Mouse (Mus musculus) intestine, embryonic 16.5 days (tissue): ENCODE data around the gene Gpatch4. TPM values are rescaled to one million over a fixed set of nuclear protein-coding genes. Genes with fewer than 3 reads are reported as not detected.

Experiments used
- ATAC-seq: fragments of 200-750 bp; cut with Nextera tagmentation; 2 replicates; pipeline ENCODE4 v1.8.0; 2017; ENCODE audit warnings: moderate TSS enrichment, moderate library complexity
- H3K27ac ChIP-seq: fragments of 300-500 bp; sonication (generic); 2 replicates; pipeline ENCODE4 v1.5.1; 2014; ENCODE audit warnings: mild to moderate bottlenecking, low read length
- H3K27me3 ChIP-seq: fragments of 300-500 bp; sonication (generic); replicated peaks from 2 replicates; pipeline ENCODE4 v1.6.1; 2014; ENCODE audit warnings: low read length, control low read depth, mixed read lengths; ENCODE audit not compliant: control insufficient read depth, insufficient read depth
- H3K36me3 ChIP-seq: fragments of 300-500 bp; sonication (generic); 2 replicates; pipeline ENCODE4 v1.6.1; 2014; ENCODE audit warnings: low read length, control low read depth; ENCODE audit not compliant: control insufficient read depth, insufficient read depth
- H3K4me1 ChIP-seq: fragments of 300-500 bp; sonication (generic); 2 replicates; pipeline ENCODE4 v1.6.1; 2014; ENCODE audit warnings: low read length, control low read depth, mixed read lengths; ENCODE audit not compliant: control insufficient read depth, insufficient read depth
- H3K4me2 ChIP-seq: fragments of 300-500 bp; sonication (generic); 2 replicates; pipeline ENCODE4 v1.6.1; 2014; ENCODE audit warnings: low read depth, low read length, control low read depth
- H3K4me3 ChIP-seq: fragments of 300-500 bp; sonication (generic); 2 replicates; pipeline ENCODE4 v1.5.1; 2014; ENCODE audit warnings: mild to moderate bottlenecking, low read length
- H3K9ac ChIP-seq: fragments of 300-500 bp; sonication (generic); 2 replicates; pipeline ENCODE4 v1.6.1; 2014; ENCODE audit warnings: low read depth, low read length
- H3K9me3 ChIP-seq: fragments of 300-500 bp; sonication (generic); 2 replicates; pipeline ENCODE4 v1.6.1; 2016; ENCODE audit warnings: low read length, control low read depth; ENCODE audit not compliant: control insufficient read depth
- WGBS: fragments of 180-500 bp; shearing (Covaris S2); extraction: QIAGEN DNeasy Blood & Tissue Kit; methylation state at CpG from one replicate; pipeline ENCODE4 v1.1.7; 2014; 5-methylcytosine and 5-hydroxymethylcytosine counted together
- polyA plus RNA-seq: library from polyadenylated mRNA; unstranded; fragments of >200 nt; fragmentation: Nextera tagmentation; extraction: Ambion mirVana; gene quantifications from 2 replicates; pipeline ENCODE4 v1.2.1, GENCODE M21; 2015

Gene Gpatch4
- polyA plus RNA-seq, 1 experiment from 2014 or later: 38.3 TPM

- Histone ChIP-seq H3K4me1 (peaks cover 11% of the 10 kb centered on the region), H3K27ac (no peak within 1 kb of the TSS), H3K9me3 (peaks cover 5% of the 10 kb centered on the region; the same call in 1 of the 2 replicates), H3K4me2 (no peak within 1 kb of the TSS), H3K36me3 (no peaks in the 10 kb centered on the region), H3K4me3 (no peak within 1 kb of the TSS), H3K9ac (no peak within 1 kb of the TSS), H3K27me3 (peaks cover 59% of the 10 kb centered on the region)
- no peak for ATAC-seq
- WGBS: 53% methylated on average over 5 of the region's 5 CpGs
Observed at GRCm38 (mm10) chr3:88027434-88028186, 15.3 kb upstream of the Gpatch4 start, which contains the start of gene Hapln2. Gene Hapln2, minus strand, starts transcription at chr3:88027583.

- WGBS: 14% methylated on average over 19 of the region's 19 CpGs
Observed at GRCm38 (mm10) chr3:88030608-88031395, 12.1 kb upstream of the Gpatch4 start.

GRCm38 (mm10) chr3:88033506-88033905, 9.4 kb upstream of the Gpatch4 start:
- peaks cover 3% of the 10 kb centered on the region; the same call in 1 of the 2 replicates for H3K9me3 ChIP-seq
- 46% methylated on average over 5 of the region's 5 CpGs for WGBS
- no peak overlapping the region for H3K9ac ChIP-seq
- H3K4me3 ChIP-seq: no peak overlapping the region
- ATAC-seq: no peak
- H3K4me2 ChIP-seq: no peak overlapping the region
- H3K36me3 ChIP-seq: no peaks in the 10 kb centered on the region
- no peaks in the 10 kb centered on the region for H3K4me1 ChIP-seq
- H3K27me3 ChIP-seq: peaks cover 34% of the 10 kb centered on the region
- H3K27ac ChIP-seq: no peak overlapping the region

More at GRCm38 (mm10) chr3:88030608-88031395, 12.1 kb upstream of the Gpatch4 start:
- Histone ChIP-seq H3K4me2 (no peak overlapping the region), H3K4me3 (no peak overlapping the region), H3K9me3 (peaks cover 8% of the 10 kb centered on the region; the same call in 1 of the 2 replicates), H3K27ac (no peak overlapping the region), H3K36me3 (no peaks in the 10 kb centered on the region), H3K4me1 (no peaks in the 10 kb centered on the region), H3K9ac (no peak overlapping the region), H3K27me3 (peaks cover 38% of the 10 kb centered on the region)
- ATAC-seq: no peak

GRCm38 (mm10) chr3:88035561-88036293, 7.2 kb upstream of the Gpatch4 start:
- no peak overlapping the region for H3K4me3 ChIP-seq
- no peak overlapping the region for H3K9ac ChIP-seq
- ATAC-seq: no peak
- no peaks in the 10 kb centered on the region for H3K4me1 ChIP-seq
- no peak overlapping the region for H3K4me2 ChIP-seq
- H3K9me3 ChIP-seq: 0 out of 2 replicates have a peak, but pooled peaks cover 3% of the 10 kb centered on the region
- no peak overlapping the region for H3K27ac ChIP-seq
- H3K36me3 ChIP-seq: no peaks in the 10 kb centered on the region
- peaks cover 26% of the 10 kb centered on the region for H3K27me3 ChIP-seq
- WGBS: 54% methylated on average over 1 of the region's 1 CpGs

GRCm38 (mm10) chr3:88049532-88049931, 6.6 kb downstream of the Gpatch4 start:
- Histone ChIP-seq H3K4me3 (no peak overlapping the region), H3K4me1 (no peaks in the 10 kb centered on the region), H3K27ac (no peak overlapping the region), H3K27me3 (no peaks in the 10 kb centered on the region), H3K9ac (no peak overlapping the region), H3K4me2 (no peak overlapping the region), H3K36me3 (0 out of 2 replicates have a peak, but pooled peaks cover 20% of the 10 kb centered on the region), H3K9me3 (no peaks in the 10 kb centered on the region)
- no peak for ATAC-seq
- 56% methylated on average over 3 of the region's 3 CpGs for WGBS

GRCm38 (mm10) chr3:88057030-88057429, 14.1 kb downstream of the Gpatch4 start:
- H3K4me3 ChIP-seq: no peak overlapping the region
- ATAC-seq: no peak
- 84% methylated on average over 6 of the region's 6 CpGs for WGBS

GRCm38 (mm10) chr3:88057902-88058696, 15.2 kb downstream of the Gpatch4 start, which contains the start of gene Naxe:
Gene Naxe, minus strand, starts transcription at chr3:88058495.
- Histone ChIP-seq H3K36me3 (peaks cover 11% of the 10 kb centered on the region; the same call in 1 of the 2 replicates), H3K27ac (peak within 1 kb of the TSS; percentile 62; the same call in 1 of the 2 replicates), H3K27me3 (no peaks in the 10 kb centered on the region), H3K4me1 (peaks cover 9% of the 10 kb centered on the region), H3K9ac (peak within 1 kb of the TSS; percentile 87), H3K9me3 (no peaks in the 10 kb centered on the region), H3K4me2 (peak within 1 kb of the TSS; percentile 81), H3K4me3 (peak within 1 kb of the TSS; percentile 74)
- peak; percentile 98 for ATAC-seq
- under 1% methylated on average over 60 of the region's 60 CpGs for WGBS

More at GRCm38 (mm10) chr3:88057030-88057429, 14.1 kb downstream of the Gpatch4 start:
- Histone ChIP-seq H3K27ac (no peak overlapping the region), H3K4me2 (0 out of 2 replicates have a peak overlapping the region, but pooled peaks have one; percentile 81), H3K4me1 (peaks cover 9% of the 10 kb centered on the region), H3K9ac (peak overlapping the region; percentile 87; the same call in 1 of the 2 replicates), H3K9me3 (no peaks in the 10 kb centered on the region), H3K27me3 (no peaks in the 10 kb centered on the region), H3K36me3 (peaks cover 18% of the 10 kb centered on the region; the same call in 1 of the 2 replicates)

- no peaks in the 10 kb centered on the region for H3K36me3 ChIP-seq
- H3K27me3 ChIP-seq: no peaks in the 10 kb centered on the region
- H3K9ac ChIP-seq: no peak overlapping the region
- no peak overlapping the region for H3K4me2 ChIP-seq
- H3K27ac ChIP-seq: no peak overlapping the region
- 22% methylated on average over 2 of the region's 2 CpGs for WGBS
- no peak for ATAC-seq
- no peaks in the 10 kb centered on the region for H3K9me3 ChIP-seq
- H3K4me3 ChIP-seq: no peak overlapping the region
- no peaks in the 10 kb centered on the region for H3K4me1 ChIP-seq
Observed at GRCm38 (mm10) chr3:88068386-88068785, 25.5 kb downstream of the Gpatch4 start.
